Mouse (Mus musculus) thymus, adult 2 months (tissue): ENCODE measurements at regions not wholly inside any gene's neighbourhood (a gene's known extent, or its start where the extent isn't known, plus 50 kb on each side); places are given as distances from the start of the nearest gene placed in this dataset.

Experiments used
- CTCF ChIP-seq: fragments of 200-500 bp; IDR thresholded peaks from 2 replicates; pipeline ENCODE4 v1.5.1; 2012; ENCODE audit warnings: mild to moderate bottlenecking, control low read depth, low read length, moderate library complexity, borderline replicate concordance; ENCODE audit not compliant: control insufficient read depth, poor library complexity, insufficient read depth; ENCODE audit errors: extremely low read depth
- POLR2A ChIP-seq: fragments of 200-500 bp; IDR thresholded peaks from 2 replicates; pipeline ENCODE4 v1.6.1; 2012; ENCODE audit warnings: mild to moderate bottlenecking, low read length, control low read depth, moderate library complexity; ENCODE audit not compliant: control insufficient read depth, poor library complexity, insufficient read depth; ENCODE audit errors: extremely low read depth

- no peak for TF ChIP-seq CTCF
- no peak for TF ChIP-seq POLR2A
Observed at GRCm38 (mm10) chr3:9346857-9347445, 262.9 kb downstream of the Zfp704 start.
